Mouse (Mus musculus) forebrain, embryonic 14.5 days (tissue): ENCODE results near the gene Fyb. TPM values are rescaled to one million over a fixed set of nuclear protein-coding genes. Genes with fewer than 3 reads are reported as not detected.
A peak's percentile ranks its signal among the peaks of the same experiment; 100 is the strongest.

Experiments used
- ATAC-seq: fragments of 200-750 bp; cut with Nextera tagmentation; 2 replicates; pipeline ENCODE4 v1.8.0; 2017; ENCODE audit warnings: mild to moderate bottlenecking, moderate library complexity
- DNase-seq: peaks from one replicate; pipeline ENCODE4 v3.0.0-alpha.2; 2015; ENCODE audit warnings: low spot score
- H3K27ac ChIP-seq: fragments of 300-500 bp; sonication (generic); 2 replicates; pipeline ENCODE4 v1.5.1; 2014; ENCODE audit warnings: low read depth, mild to moderate bottlenecking, control low read depth, low read length, moderate library complexity
- H3K27me3 ChIP-seq: fragments of 300-500 bp; sonication (generic); replicated peaks from 2 replicates; pipeline ENCODE4 v1.6.1; 2014; ENCODE audit warnings: low read length, control low read depth, mixed read lengths; ENCODE audit not compliant: control insufficient read depth, insufficient read depth
- H3K36me3 ChIP-seq: fragments of 300-500 bp; sonication (generic); 2 replicates; pipeline ENCODE4 v1.6.1; 2014; ENCODE audit warnings: low read length, control low read depth; ENCODE audit not compliant: control insufficient read depth, insufficient read depth
- H3K4me1 ChIP-seq: fragments of 300-500 bp; sonication (generic); 2 replicates; pipeline ENCODE4 v1.6.1; 2014; ENCODE audit warnings: antibody characterized with exemption, low read length, control low read depth; ENCODE audit not compliant: control insufficient read depth, insufficient read depth
- H3K4me2 ChIP-seq: fragments of 300-500 bp; sonication (generic); 2 replicates; pipeline ENCODE4 v1.6.1; 2014; ENCODE audit warnings: mild to moderate bottlenecking, control low read depth, low read length
- H3K4me3 ChIP-seq: fragments of 300-500 bp; sonication (generic); 2 replicates; pipeline ENCODE4 v1.5.1; 2014; ENCODE audit warnings: low read depth, low read length, control low read depth
- H3K9ac ChIP-seq: fragments of 300-500 bp; sonication (generic); 2 replicates; pipeline ENCODE4 v1.6.1; 2014; ENCODE audit warnings: mild to moderate bottlenecking, low read length, control low read depth, moderate library complexity
- H3K9me3 ChIP-seq: fragments of 300-500 bp; sonication (generic); replicated peaks from 2 replicates; pipeline ENCODE4 v1.6.1; 2016; ENCODE audit warnings: low read length, control low read depth, mixed read lengths; ENCODE audit not compliant: control insufficient read depth
- WGBS: fragments of 180-500 bp; shearing (Covaris S2); extraction: QIAGEN DNeasy Blood & Tissue Kit; methylation state at CpG from one replicate; pipeline ENCODE4 v1.1.7; 2014; 5-methylcytosine and 5-hydroxymethylcytosine counted together
- polyA plus RNA-seq: library from polyadenylated mRNA; unstranded; fragments of >200 nt; fragmentation: Nextera tagmentation; extraction: Ambion mirVana; gene quantifications from 2 replicates; pipeline ENCODE4 v1.2.1, GENCODE M21; 2014

Gene Fyb
- polyA plus RNA-seq, 1 experiment from 2014 or later, result 2.2 TPM

DNA sequence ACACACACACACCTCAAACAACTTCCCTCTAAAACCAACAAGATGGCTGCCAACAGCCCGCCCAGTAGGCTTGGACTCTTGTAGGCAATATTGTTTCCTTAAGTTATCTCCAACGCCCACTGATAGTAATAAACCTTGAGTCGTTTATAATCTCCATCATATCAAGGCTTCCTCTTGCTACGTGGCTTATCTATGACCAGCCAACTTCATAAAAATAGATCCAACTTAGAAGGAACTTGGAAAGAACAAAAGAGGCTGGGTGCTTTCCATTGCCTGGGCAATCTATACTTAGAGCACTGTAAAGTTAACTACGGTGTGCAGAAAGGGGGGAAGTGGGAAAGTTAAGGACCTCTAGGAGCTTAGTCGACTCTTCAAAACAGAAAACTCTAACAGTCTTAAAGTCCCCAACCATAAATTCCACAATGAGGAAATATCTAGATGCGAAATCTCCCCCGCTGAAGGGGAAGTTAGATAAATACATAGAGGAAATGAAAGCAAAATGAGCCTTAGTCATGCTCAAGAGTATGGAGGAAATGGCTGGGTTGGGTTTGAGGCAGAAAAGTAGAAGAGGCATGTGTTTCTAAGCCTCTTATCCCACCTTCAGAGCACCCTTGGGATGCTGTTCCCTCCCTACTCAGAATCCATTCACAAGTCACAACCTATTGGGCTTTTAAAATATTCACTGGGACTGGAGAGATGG lies 101.0 kb downstream of the Fyb start:
- no peak overlapping the region for H3K27ac ChIP-seq
- no peak for ATAC-seq

DNA sequence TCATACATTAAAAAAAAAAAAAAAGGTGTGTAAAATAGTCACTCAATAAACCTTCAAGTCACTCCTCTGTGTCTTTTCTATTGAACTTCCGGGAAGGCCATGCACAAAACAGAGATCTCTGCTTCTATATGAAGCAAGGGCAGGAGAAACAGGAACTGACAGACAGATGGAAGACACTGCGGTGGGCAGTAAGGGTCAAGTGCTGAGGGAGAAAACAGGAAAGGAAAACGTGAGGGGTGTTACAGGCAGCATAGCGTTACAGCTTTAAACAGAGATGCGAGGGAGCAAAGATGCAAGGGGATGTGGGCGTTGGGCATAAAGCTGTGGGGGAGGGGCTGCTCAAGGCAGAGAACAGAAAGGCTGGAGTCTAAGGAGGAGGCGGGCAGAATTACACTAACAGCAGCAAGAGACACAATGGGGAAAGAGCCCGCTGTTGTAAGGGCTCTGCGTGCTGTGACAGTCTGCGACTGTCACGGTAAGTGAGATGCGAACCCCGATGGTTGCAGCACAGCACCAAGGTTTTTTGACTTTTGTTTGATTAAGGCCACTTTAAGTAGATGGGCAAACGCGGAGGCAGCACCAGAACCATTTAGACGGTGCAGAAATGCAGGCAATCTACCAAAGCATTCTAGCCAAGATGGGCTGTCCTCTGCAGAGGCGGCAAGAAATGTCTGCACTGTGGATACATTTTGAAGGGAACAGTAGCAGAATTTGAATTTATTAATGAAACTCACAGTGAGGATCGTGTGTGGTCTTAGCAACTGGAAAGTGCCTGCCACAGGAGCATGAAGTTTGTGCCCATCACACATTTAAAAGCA lies 101.9 kb downstream of the Fyb start:
- Histone ChIP-seq H3K27ac (no peak overlapping the region), H3K4me1 (peaks cover 8% of the 10 kb centered on the region; the same call in 1 of the 2 replicates), H3K9me3 (no peaks in the 10 kb centered on the region), H3K27me3 (no peaks in the 10 kb centered on the region), H3K9ac (peak overlapping the region; percentile 53), H3K4me2 (peak overlapping the region; percentile 49), H3K36me3 (no peaks in the 10 kb centered on the region), H3K4me3 (peak overlapping the region; percentile 28)
- ATAC-seq (peak; percentile 79), DNase-seq (peak; percentile 75)
- 11% methylated on average over 18 of the region's 18 CpGs for WGBS

More for the DNA sequence above, 101.0 kb downstream of the Fyb start:
- no peak overlapping the region for H3K9ac ChIP-seq
- peaks cover 8% of the 10 kb centered on the region; the same call in 1 of the 2 replicates for H3K4me1 ChIP-seq
- no peak for DNase-seq
- H3K9me3 ChIP-seq, result no peaks in the 10 kb centered on the region
- no peak overlapping the region for H3K4me2 ChIP-seq
- no peaks in the 10 kb centered on the region for H3K27me3 ChIP-seq
- no peaks in the 10 kb centered on the region for H3K36me3 ChIP-seq
- no peak overlapping the region for H3K4me3 ChIP-seq
- WGBS, result 95% methylated on average over 8 of the region's 8 CpGs

DNA sequence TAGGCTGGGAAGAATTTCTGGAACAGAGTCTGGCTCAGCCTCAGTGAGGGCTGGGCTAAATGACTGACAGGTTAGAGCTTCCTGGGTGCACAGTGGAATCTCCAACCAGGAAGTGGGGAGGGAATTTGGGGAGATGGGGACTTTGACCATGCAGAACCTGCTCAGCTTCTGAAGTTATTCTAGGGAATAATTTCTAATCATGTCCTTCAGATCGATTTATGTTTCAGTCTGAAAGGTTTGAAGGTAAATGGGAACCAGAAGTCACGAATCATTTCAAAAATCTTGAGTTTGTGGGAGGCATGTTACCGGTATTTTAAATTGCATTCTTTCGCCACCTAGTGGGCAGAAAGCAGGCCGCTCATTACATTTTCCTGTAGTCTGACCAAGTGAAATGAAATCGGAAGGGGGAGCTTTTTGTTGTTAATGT lies 103.0 kb downstream of the Fyb start:
- H3K27me3 ChIP-seq, result no peaks in the 10 kb centered on the region
- peak; percentile 82 for DNase-seq
- peaks cover 8% of the 10 kb centered on the region; the same call in 1 of the 2 replicates for H3K4me1 ChIP-seq
- 0 out of 2 replicates have a peak overlapping the region, but pooled peaks have one; percentile 53 for H3K9ac ChIP-seq
- H3K36me3 ChIP-seq, result no peaks in the 10 kb centered on the region
- WGBS, result 4% methylated on average over 6 of the region's 6 CpGs
- peak overlapping the region; percentile 14; the same call in 1 of the 2 replicates for H3K4me3 ChIP-seq
- H3K9me3 ChIP-seq, result no peaks in the 10 kb centered on the region
- ATAC-seq, result peak; percentile 62
- peak overlapping the region; percentile 49 for H3K4me2 ChIP-seq
- no peak overlapping the region for H3K27ac ChIP-seq

DNA sequence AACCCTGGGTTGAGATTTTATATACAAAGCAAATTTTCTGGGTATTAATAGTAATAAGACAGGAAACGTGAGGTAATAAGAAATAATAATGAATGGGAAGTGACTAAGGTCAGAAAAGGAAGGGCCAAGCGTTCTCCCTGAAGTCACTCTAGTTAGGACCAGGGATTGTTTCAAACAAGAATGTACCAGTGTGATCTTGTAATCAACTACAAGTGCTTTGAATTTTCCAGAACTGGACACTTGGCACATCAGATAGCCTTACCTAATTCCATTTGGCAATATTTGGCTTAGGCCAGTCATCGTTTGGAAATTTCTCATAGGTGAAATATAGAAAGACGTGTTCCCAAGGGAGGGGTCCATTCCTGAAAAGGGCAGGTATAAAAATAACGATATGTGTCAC lies 103.5 kb downstream of the Fyb start:
- no peak overlapping the region for H3K4me3 ChIP-seq
- H3K27ac ChIP-seq, result no peak overlapping the region
- no peak overlapping the region for H3K9ac ChIP-seq
- peaks cover 8% of the 10 kb centered on the region; the same call in 1 of the 2 replicates for H3K4me1 ChIP-seq
- 73% methylated on average over 5 of the region's 5 CpGs for WGBS
- DNase-seq, result no peak
- H3K27me3 ChIP-seq, result no peaks in the 10 kb centered on the region
- H3K9me3 ChIP-seq, result no peaks in the 10 kb centered on the region
- no peak for ATAC-seq
- no peak overlapping the region for H3K4me2 ChIP-seq
- H3K36me3 ChIP-seq, result no peaks in the 10 kb centered on the region

DNA sequence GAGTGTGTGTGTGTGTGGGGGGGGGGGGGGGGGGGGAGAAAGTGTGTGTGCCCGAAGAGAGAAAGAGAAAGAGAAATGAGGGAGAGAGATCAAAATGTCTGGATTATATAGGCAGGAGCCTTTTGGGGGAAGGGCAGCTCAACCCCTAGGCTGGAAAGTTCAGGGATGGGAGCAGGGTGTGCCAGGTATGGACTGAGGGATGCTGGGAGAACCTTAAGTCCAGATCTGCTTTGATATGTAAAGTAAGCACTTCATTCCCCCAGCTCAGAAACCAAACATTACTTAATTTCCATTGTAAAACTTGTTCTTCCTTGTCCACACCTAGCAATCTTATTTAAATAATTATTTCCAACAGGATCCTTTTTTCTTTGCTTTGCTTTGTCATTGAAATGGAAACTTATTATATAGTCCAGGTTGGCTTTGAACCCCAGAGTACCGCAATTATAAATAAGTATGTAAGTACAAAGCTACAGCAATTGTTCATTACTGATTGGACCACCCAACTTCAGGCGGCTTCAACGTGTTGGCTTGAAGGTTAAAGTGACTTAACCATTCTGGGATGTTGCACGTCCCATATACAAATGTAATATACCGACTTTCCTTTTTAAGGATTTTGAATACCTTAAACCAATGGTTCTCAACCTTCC lies 105.9 kb downstream of the Fyb start:
- Histone ChIP-seq H3K27me3 (no peaks in the 10 kb centered on the region), H3K9me3 (no peaks in the 10 kb centered on the region)
- no peak for ATAC-seq

DNA sequence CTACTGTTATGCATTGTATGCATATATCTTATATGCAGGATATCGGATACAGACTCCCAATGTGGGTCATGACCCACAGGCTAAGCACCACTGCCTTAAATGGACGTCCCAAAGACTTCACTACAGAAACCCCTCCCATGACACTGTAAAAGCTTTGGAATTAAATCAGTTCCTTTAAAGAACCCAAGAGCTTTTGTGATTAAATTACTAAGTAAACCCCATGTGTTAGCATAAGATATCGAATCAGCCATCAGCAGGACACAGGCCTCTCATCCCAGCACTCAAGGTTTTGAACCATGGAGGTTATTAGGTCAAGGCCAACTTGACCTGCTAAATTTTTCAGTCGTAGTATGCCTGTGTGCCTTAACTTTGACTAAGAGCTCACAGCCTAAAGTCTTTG lies 106.5 kb downstream of the Fyb start:
- Histone ChIP-seq H3K9me3 (no peaks in the 10 kb centered on the region), H3K4me1 (peaks cover 8% of the 10 kb centered on the region; the same call in 1 of the 2 replicates), H3K36me3 (no peaks in the 10 kb centered on the region), H3K4me3 (no peak overlapping the region), H3K27ac (no peak overlapping the region), H3K4me2 (no peak overlapping the region), H3K9ac (no peak overlapping the region), H3K27me3 (no peaks in the 10 kb centered on the region)
- ATAC-seq (no peak), DNase-seq (no peak)
- 85% methylated on average over 4 of the region's 4 CpGs for WGBS

More for the DNA sequence above, 105.9 kb downstream of the Fyb start:
- peaks cover 8% of the 10 kb centered on the region; the same call in 1 of the 2 replicates for H3K4me1 ChIP-seq
- DNase-seq, result no peak
- WGBS, result 83% methylated on average over 6 of the region's 6 CpGs
- no peak overlapping the region for H3K27ac ChIP-seq
- H3K9ac ChIP-seq, result no peak overlapping the region
- H3K4me3 ChIP-seq, result no peak overlapping the region
- H3K36me3 ChIP-seq, result no peaks in the 10 kb centered on the region
- H3K4me2 ChIP-seq, result no peak overlapping the region

DNA sequence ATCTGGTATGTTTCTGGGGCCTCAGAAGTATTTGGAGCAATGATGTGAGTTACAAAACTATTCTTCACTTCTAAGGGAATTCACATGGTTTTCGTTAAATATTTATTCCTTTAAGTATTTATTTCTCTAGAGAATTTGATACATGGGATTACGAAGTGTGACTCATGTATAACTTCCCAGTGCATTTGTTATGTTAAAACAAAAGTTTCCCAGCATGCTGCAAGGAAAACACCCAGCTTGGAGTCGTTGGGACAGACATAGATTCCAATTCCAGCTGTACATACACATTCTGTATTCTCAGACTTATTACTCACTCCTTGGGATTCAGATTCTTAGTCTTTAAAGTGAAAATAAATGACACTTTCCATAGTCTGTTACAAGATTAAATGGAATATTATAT lies 112.8 kb downstream of the Fyb start:
- Histone ChIP-seq H3K9ac (no peak overlapping the region), H3K27me3 (no peaks in the 10 kb centered on the region), H3K4me2 (no peak overlapping the region), H3K27ac (no peak overlapping the region), H3K4me1 (no peaks in the 10 kb centered on the region), H3K9me3 (no peaks in the 10 kb centered on the region), H3K4me3 (no peak overlapping the region), H3K36me3 (no peaks in the 10 kb centered on the region)
- DNase-seq (no peak), ATAC-seq (no peak)
- WGBS, result 81% methylated on average over 3 of the region's 3 CpGs

DNA sequence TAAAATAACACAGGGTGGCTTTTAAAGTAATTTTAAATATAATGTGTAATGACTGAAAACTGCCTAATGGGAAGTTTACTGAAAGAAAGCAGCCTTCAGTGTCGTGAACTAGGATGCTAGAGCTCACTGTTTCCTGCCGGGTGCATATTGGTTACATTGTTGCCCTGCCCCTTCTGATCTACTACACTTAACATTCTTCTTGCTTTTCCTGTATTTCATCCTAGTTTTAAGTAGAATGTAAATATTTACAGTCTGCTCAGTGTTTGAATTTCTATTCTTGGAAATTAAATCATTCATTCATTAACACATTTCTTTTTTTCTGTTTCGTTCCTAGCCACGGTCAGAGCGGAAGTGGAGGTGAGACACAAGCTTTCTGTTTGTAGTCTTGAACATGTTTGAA lies 119.6 kb downstream of the Fyb start:
- no peaks in the 10 kb centered on the region for H3K36me3 ChIP-seq
- no peak overlapping the region for H3K4me2 ChIP-seq
- H3K27ac ChIP-seq, result no peak overlapping the region
- DNase-seq, result no peak
- no peaks in the 10 kb centered on the region for H3K9me3 ChIP-seq
- no peaks in the 10 kb centered on the region for H3K27me3 ChIP-seq
- ATAC-seq, result no peak
- WGBS, result 73% methylated on average over 5 of the region's 5 CpGs
- H3K4me3 ChIP-seq, result no peak overlapping the region
- H3K4me1 ChIP-seq, result no peaks in the 10 kb centered on the region
- H3K9ac ChIP-seq, result no peak overlapping the region
